Mouse (Mus musculus): ENCODE measurements at regions not wholly inside any gene's neighbourhood (a gene's known extent, or its start where the extent isn't known, plus 50 kb on each side); places are given as distances from the start of the nearest gene placed in this dataset.

GRCm38 (mm10) chr16:93423174-93423573 lies 180.7 kb downstream of the Setd4 start:
- no peaks in the 10 kb centered on the region for H3K4me1 ChIP-seq (replicated peaks; ENCODE audit: insufficient read depth, low read length)
- DNase-seq (ENCODE audit: low spot score) = no peak
- no peaks in the 10 kb centered on the region for H3K9me3 ChIP-seq (replicated peaks; ENCODE audit: low read length)
- no peak overlapping the region for H3K27ac ChIP-seq
- no peak overlapping the region for H3K4me3 ChIP-seq (replicated peaks; ENCODE audit: low read depth, low read length)
- peak overlapping the region; percentile 27 for H3K4me2 ChIP-seq (ENCODE audit: low read length)
- H3K36me3 ChIP-seq (ENCODE audit: insufficient read depth, low read length) = no peaks in the 10 kb centered on the region
- no peaks in the 10 kb centered on the region for H3K27me3 ChIP-seq (ENCODE audit: insufficient read depth, low read length)
- WGBS = 23% methylated on average over 13 of the region's 13 CpGs
- H3K9ac ChIP-seq (ENCODE audit: low read depth, low read length) = no peak overlapping the region
- ATAC-seq (replicated peaks; ENCODE audit: low FRiP score, low read depth) = no peak
- no peak for TF ChIP-seq CTCF (IDR thresholded peaks at IDR 0.05; ENCODE audit: low read depth)

- no peak for TF ChIP-seq CTCF (IDR thresholded peaks at IDR 0.05; ENCODE audit: low read depth)
- Histone ChIP-seq H3K27ac (no peak overlapping the region), H3K4me2 (ENCODE audit: low read length) (no peak overlapping the region), H3K27me3 (ENCODE audit: insufficient read depth, low read length) (no peaks in the 10 kb centered on the region), H3K36me3 (ENCODE audit: insufficient read depth, low read length) (no peaks in the 10 kb centered on the region), H3K9me3 (replicated peaks; ENCODE audit: low read length) (no peaks in the 10 kb centered on the region), H3K4me3 (replicated peaks; ENCODE audit: low read depth, low read length) (no peak overlapping the region), H3K9ac (ENCODE audit: low read depth, low read length) (no peak overlapping the region), H3K4me1 (replicated peaks; ENCODE audit: insufficient read depth, low read length) (no peaks in the 10 kb centered on the region)
- DNase-seq (ENCODE audit: low spot score) = no peak
- 62% methylated on average over 13 of the region's 13 CpGs for WGBS
- no peak for ATAC-seq (replicated peaks; ENCODE audit: low FRiP score, low read depth)
These were observed 181.6 kb downstream of the Setd4 start for GRCm38 (mm10) chr16:93422221-93422620.

GRCm38 (mm10) chr16:93418246-93418645 lies 185.6 kb downstream of the Setd4 start:
- WGBS = 78% methylated on average over 8 of the region's 8 CpGs
- no peak for DNase-seq (ENCODE audit: low spot score)
- H3K9ac ChIP-seq (ENCODE audit: low read depth, low read length) = no peak overlapping the region

GRCm38 (mm10) chr16:93417831-93418230 lies 186.0 kb downstream of the Setd4 start:
- Histone ChIP-seq H3K27ac (no peak overlapping the region), H3K4me1 (replicated peaks; ENCODE audit: insufficient read depth, low read length) (no peaks in the 10 kb centered on the region), H3K4me3 (replicated peaks; ENCODE audit: low read depth, low read length) (no peak overlapping the region), H3K9ac (ENCODE audit: low read depth, low read length) (no peak overlapping the region), H3K4me2 (ENCODE audit: low read length) (no peak overlapping the region), H3K36me3 (ENCODE audit: insufficient read depth, low read length) (no peaks in the 10 kb centered on the region), H3K9me3 (replicated peaks; ENCODE audit: low read length) (no peaks in the 10 kb centered on the region), H3K27me3 (ENCODE audit: insufficient read depth, low read length) (no peaks in the 10 kb centered on the region)
- WGBS = 72% methylated on average over 8 of the region's 8 CpGs
- no peak for TF ChIP-seq CTCF (IDR thresholded peaks at IDR 0.05; ENCODE audit: low read depth)
- no peak for ATAC-seq (replicated peaks; ENCODE audit: low FRiP score, low read depth)
- no peak for DNase-seq (ENCODE audit: low spot score)

More at GRCm38 (mm10) chr16:93418246-93418645, 185.6 kb downstream of the Setd4 start:
- Histone ChIP-seq H3K4me1 (replicated peaks; ENCODE audit: insufficient read depth, low read length) (no peaks in the 10 kb centered on the region), H3K36me3 (ENCODE audit: insufficient read depth, low read length) (no peaks in the 10 kb centered on the region), H3K4me2 (ENCODE audit: low read length) (no peak overlapping the region), H3K27me3 (ENCODE audit: insufficient read depth, low read length) (no peaks in the 10 kb centered on the region), H3K27ac (no peak overlapping the region), H3K9me3 (replicated peaks; ENCODE audit: low read length) (no peaks in the 10 kb centered on the region), H3K4me3 (replicated peaks; ENCODE audit: low read depth, low read length) (no peak overlapping the region)
- TF ChIP-seq CTCF (IDR thresholded peaks at IDR 0.05; ENCODE audit: low read depth) = no peak
- no peak for ATAC-seq (replicated peaks; ENCODE audit: low FRiP score, low read depth)

GRCm38 (mm10) chr16:93392024-93392675 lies 211.7 kb downstream of the Setd4 start:
- Histone ChIP-seq H3K27ac (no peak overlapping the region), H3K4me2 (ENCODE audit: low read length) (no peak overlapping the region), H3K9ac (ENCODE audit: low read depth, low read length) (no peak overlapping the region), H3K36me3 (ENCODE audit: insufficient read depth, low read length) (no peaks in the 10 kb centered on the region), H3K4me1 (replicated peaks; ENCODE audit: insufficient read depth, low read length) (no peaks in the 10 kb centered on the region), H3K4me3 (replicated peaks; ENCODE audit: low read depth, low read length) (no peak overlapping the region), H3K27me3 (ENCODE audit: insufficient read depth, low read length) (no peaks in the 10 kb centered on the region), H3K9me3 (replicated peaks; ENCODE audit: low read length) (no peaks in the 10 kb centered on the region)
- DNase-seq (ENCODE audit: low spot score) (no peak), ATAC-seq (replicated peaks; ENCODE audit: low FRiP score, low read depth) (no peak)
- WGBS = 24% methylated on average over 16 of the region's 16 CpGs
- TF ChIP-seq CTCF (IDR thresholded peaks at IDR 0.05; ENCODE audit: low read depth) = no peak

- Histone ChIP-seq H3K4me1 (replicated peaks; ENCODE audit: insufficient read depth, low read length) (no peaks in the 10 kb centered on the region), H3K4me3 (replicated peaks; ENCODE audit: low read depth, low read length) (no peak overlapping the region), H3K9ac (ENCODE audit: low read depth, low read length) (no peak overlapping the region), H3K9me3 (replicated peaks; ENCODE audit: low read length) (no peaks in the 10 kb centered on the region), H3K27me3 (ENCODE audit: insufficient read depth, low read length) (no peaks in the 10 kb centered on the region), H3K27ac (no peak overlapping the region), H3K36me3 (ENCODE audit: insufficient read depth, low read length) (no peaks in the 10 kb centered on the region), H3K4me2 (ENCODE audit: low read length) (no peak overlapping the region)
- no peak for TF ChIP-seq CTCF (IDR thresholded peaks at IDR 0.05; ENCODE audit: low read depth)
- DNase-seq (ENCODE audit: low spot score) (no peak), ATAC-seq (replicated peaks; ENCODE audit: low FRiP score, low read depth) (no peak)
- WGBS = 80% methylated on average over 11 of the region's 11 CpGs
These were observed 216.2 kb downstream of the Setd4 start for GRCm38 (mm10) chr16:93387578-93388116.

All from kidney, postnatal 0 days (tissue).